Mouse (Mus musculus) liver, embryonic 11.5 days (tissue): ENCODE data around the gene Gm13275. TPM values are rescaled to one million over a fixed set of nuclear protein-coding genes. Genes with fewer than 3 reads are reported as not detected.
"Not testable (repeated sequence)": the region's sequence is repeated elsewhere in the genome, so short reads cannot be mapped to it uniquely, and the experiment has no call there.

Source experiments
- ATAC-seq: fragments of 200-750 bp; cut with Nextera tagmentation; replicated peaks from 2 replicates; pipeline ENCODE4 v1.8.0; 2017; ENCODE audit warnings: moderate number of reproducible peaks, mild to moderate bottlenecking, moderate TSS enrichment, moderate library complexity; ENCODE audit not compliant: low FRiP score
- DNase-seq: peaks from one replicate; pipeline ENCODE4 v3.0.0-alpha.2; 2017; ENCODE audit warnings: low spot score
- H3K27ac ChIP-seq: fragments of 300-500 bp; sonication (generic); 2 replicates; pipeline ENCODE4 v1.5.1; 2014; ENCODE audit warnings: mild to moderate bottlenecking, low read depth, low read length, control low read depth
- H3K27me3 ChIP-seq: fragments of 300-500 bp; sonication (generic); replicated peaks from 2 replicates; pipeline ENCODE4 v1.6.1; 2014; ENCODE audit warnings: low read length, mixed read lengths; ENCODE audit not compliant: control insufficient read depth, insufficient read depth
- H3K36me3 ChIP-seq: fragments of 300-500 bp; sonication (generic); 2 replicates; pipeline ENCODE4 v1.6.1; 2014; ENCODE audit warnings: mild to moderate bottlenecking, low read length, moderate library complexity, mixed read lengths; ENCODE audit not compliant: control insufficient read depth, insufficient read depth
- H3K4me1 ChIP-seq: fragments of 300-500 bp; sonication (generic); replicated peaks from 2 replicates; pipeline ENCODE4 v1.6.1; 2014; ENCODE audit warnings: low read length, mixed read lengths; ENCODE audit not compliant: control insufficient read depth, insufficient read depth
- H3K4me2 ChIP-seq: fragments of 300-500 bp; sonication (generic); 2 replicates; pipeline ENCODE4 v1.6.1; 2014; ENCODE audit warnings: mild to moderate bottlenecking, control low read depth, moderate library complexity
- H3K4me3 ChIP-seq: fragments of 300-500 bp; sonication (generic); 2 replicates; pipeline ENCODE4 v1.5.1; 2014; ENCODE audit warnings: low read depth, low read length, control low read depth
- H3K9ac ChIP-seq: fragments of 300-500 bp; sonication (generic); 2 replicates; pipeline ENCODE4 v1.6.1; 2014; ENCODE audit warnings: low read depth, low read length, control low read depth
- H3K9me3 ChIP-seq: fragments of 300-500 bp; sonication (generic); 2 replicates; pipeline ENCODE4 v1.6.1; 2016; ENCODE audit warnings: low read length, inconsistent platforms, mixed read lengths; ENCODE audit not compliant: control insufficient read depth
- WGBS: fragments of 180-500 bp; shearing (Covaris S2); extraction: QIAGEN DNeasy Blood & Tissue Kit; methylation state at CpG from one replicate; pipeline ENCODE4 v1.1.7; 2014; 5-methylcytosine and 5-hydroxymethylcytosine counted together
- polyA plus RNA-seq: library from polyadenylated mRNA; unstranded; fragments of >200 nt; fragmentation: Nextera tagmentation; extraction: Ambion mirVana; gene quantifications from 2 replicates; pipeline ENCODE4 v1.2.1, GENCODE M21; 2014

The Gm13275 gene
- polyA plus RNA-seq, 1 experiment from 2014 or later: not detected

- no peak for ATAC-seq
- no peak for DNase-seq
- 69% methylated on average over 1 of the region's 1 CpGs for WGBS
Observed at GRCm38 (mm10) chr4:88819659-88820058, 25.4 kb downstream of the Gm13275 start, which contains the start of gene Ifna11. TSS of gene Ifna11 (plus strand) at chr4:88819959.

GRCm38 (mm10) chr4:88822995-88823394, 28.7 kb downstream of the Gm13275 start:
- no peak for ATAC-seq
- no peak for DNase-seq
- Histone ChIP-seq H3K9ac (no peak overlapping the region), H3K4me1 (no peaks in the 10 kb centered on the region), H3K9me3 (no peaks in the 10 kb centered on the region), H3K27ac (no peak overlapping the region), H3K4me3 (no peak overlapping the region), H3K4me2 (no peak overlapping the region), H3K36me3 (no peaks in the 10 kb centered on the region), H3K27me3 (no peaks in the 10 kb centered on the region)
- WGBS: 24% methylated on average over 4 of the region's 4 CpGs

More at GRCm38 (mm10) chr4:88819659-88820058, 25.4 kb downstream of the Gm13275 start, which contains the start of gene Ifna11:
- Histone ChIP-seq H3K27me3 (no peaks in the 10 kb centered on the region), H3K4me2 (no peak within 1 kb of the TSS), H3K4me1 (no peaks in the 10 kb centered on the region), H3K36me3 (no peaks in the 10 kb centered on the region), H3K9me3 (no peaks in the 10 kb centered on the region), H3K9ac (no peak within 1 kb of the TSS), H3K4me3 (no peak within 1 kb of the TSS), H3K27ac (no peak within 1 kb of the TSS)

- not testable (repeated sequence) for H3K4me1 ChIP-seq, DNase-seq, ATAC-seq, H3K27me3 ChIP-seq, H3K36me3 ChIP-seq, H3K9me3 ChIP-seq, H3K9ac ChIP-seq, H3K4me3 ChIP-seq, H3K4me2 ChIP-seq, H3K27ac ChIP-seq
Observed at GRCm38 (mm10) chr4:88827116-88827515, 32.8 kb downstream of the Gm13275 start, which contains the start of gene Ifna6. TSS of gene Ifna6 (plus strand) at chr4:88827416.

GRCm38 (mm10) chr4:88830523-88830922, 36.2 kb downstream of the Gm13275 start:
- WGBS: 21% methylated on average over 4 of the region's 4 CpGs
- Histone ChIP-seq H3K4me2 (no peak overlapping the region), H3K4me1 (no peaks in the 10 kb centered on the region), H3K9ac (no peak overlapping the region), H3K27ac (no peak overlapping the region), H3K27me3 (no peaks in the 10 kb centered on the region), H3K36me3 (no peaks in the 10 kb centered on the region), H3K4me3 (no peak overlapping the region), H3K9me3 (no peaks in the 10 kb centered on the region)
- no peak for DNase-seq
- ATAC-seq: no peak

- 61% methylated on average over 1 of the region's 1 CpGs for WGBS
- not testable (repeated sequence) for H3K27ac ChIP-seq, DNase-seq, H3K4me1 ChIP-seq, H3K9ac ChIP-seq, H3K27me3 ChIP-seq, H3K36me3 ChIP-seq, H3K9me3 ChIP-seq, H3K4me2 ChIP-seq, H3K4me3 ChIP-seq, ATAC-seq
Observed at GRCm38 (mm10) chr4:88835225-88835624, 40.9 kb downstream of the Gm13275 start, which contains the start of gene Ifna5. TSS of gene Ifna5 (plus strand) at chr4:88835525.

GRCm38 (mm10) chr4:88838828-88839227, 44.5 kb downstream of the Gm13275 start:
- Histone ChIP-seq H3K4me2 (no peak overlapping the region), H3K4me1 (no peaks in the 10 kb centered on the region), H3K36me3 (no peaks in the 10 kb centered on the region), H3K27ac (no peak overlapping the region), H3K9me3 (no peaks in the 10 kb centered on the region), H3K9ac (no peak overlapping the region), H3K27me3 (no peaks in the 10 kb centered on the region), H3K4me3 (no peak overlapping the region)
- DNase-seq (no peak), ATAC-seq (no peak)
- 42% methylated on average over 3 of the region's 3 CpGs for WGBS

GRCm38 (mm10) chr4:88840058-88840457, 45.8 kb downstream of the Gm13275 start:
- Histone ChIP-seq H3K4me1 (no peaks in the 10 kb centered on the region), H3K36me3 (no peaks in the 10 kb centered on the region), H3K27me3 (no peaks in the 10 kb centered on the region), H3K4me3 (no peak overlapping the region), H3K4me2 (no peak overlapping the region), H3K27ac (no peak overlapping the region), H3K9me3 (no peaks in the 10 kb centered on the region), H3K9ac (no peak overlapping the region)
- ATAC-seq (no peak), DNase-seq (no peak)
- 66% methylated on average over 3 of the region's 3 CpGs for WGBS

GRCm38 (mm10) chr4:88841438-88841911, 47.2 kb downstream of the Gm13275 start, which contains the start of gene Ifna4:
TSS of gene Ifna4 (plus strand) at chr4:88841861.
- 53% methylated on average over 2 of the region's 2 CpGs for WGBS

More at GRCm38 (mm10) chr4:88841438-88841911, 47.2 kb downstream of the Gm13275 start, which contains the start of gene Ifna4:
- Histone ChIP-seq H3K4me1 (no peaks in the 10 kb centered on the region), H3K4me3 (no peak within 1 kb of the TSS), H3K9me3 (no peaks in the 10 kb centered on the region), H3K27ac (no peak within 1 kb of the TSS), H3K4me2 (no peak within 1 kb of the TSS), H3K9ac (no peak within 1 kb of the TSS), H3K27me3 (no peaks in the 10 kb centered on the region), H3K36me3 (no peaks in the 10 kb centered on the region)
- DNase-seq (no peak), ATAC-seq (no peak)
